Mouse (Mus musculus) adrenal gland, postnatal 14 days (tissue): ENCODE data around the gene Serpine1. TPM values are rescaled to one million over a fixed set of nuclear protein-coding genes. Genes with fewer than 3 reads are reported as not detected.
"Not testable (repeated sequence)": the region's sequence is repeated elsewhere in the genome, so short reads cannot be mapped to it uniquely, and the experiment has no call there.

Experiments
- DNase-seq: peaks from one replicate; pipeline ENCODE4 v3.0.0; 2021; ENCODE audit warnings: mixed read lengths
- long read RNA-seq, 2 experiments: library from polyadenylated mRNA; stranded (forward); transcript quantifications; one replicate each; pipeline ENCODE4 v2.0.0; 2021
- total RNA-seq: library from RNA; stranded (reverse); gene quantifications from 2 replicates; pipeline ENCODE4 v1.2.3, GENCODE M21; 2021

The Serpine1 gene
- total RNA-seq = 2.0 and 2.6 TPM in 2 replicates
- long read RNA-seq, experiment 1 = 0 reads
- long read RNA-seq, experiment 2, partial matches to known transcripts = 1 of 1 reads
- long read RNA-seq, experiment 2, other reads (novel, unspliced or antisense) = 0 of 1 reads

DNA sequence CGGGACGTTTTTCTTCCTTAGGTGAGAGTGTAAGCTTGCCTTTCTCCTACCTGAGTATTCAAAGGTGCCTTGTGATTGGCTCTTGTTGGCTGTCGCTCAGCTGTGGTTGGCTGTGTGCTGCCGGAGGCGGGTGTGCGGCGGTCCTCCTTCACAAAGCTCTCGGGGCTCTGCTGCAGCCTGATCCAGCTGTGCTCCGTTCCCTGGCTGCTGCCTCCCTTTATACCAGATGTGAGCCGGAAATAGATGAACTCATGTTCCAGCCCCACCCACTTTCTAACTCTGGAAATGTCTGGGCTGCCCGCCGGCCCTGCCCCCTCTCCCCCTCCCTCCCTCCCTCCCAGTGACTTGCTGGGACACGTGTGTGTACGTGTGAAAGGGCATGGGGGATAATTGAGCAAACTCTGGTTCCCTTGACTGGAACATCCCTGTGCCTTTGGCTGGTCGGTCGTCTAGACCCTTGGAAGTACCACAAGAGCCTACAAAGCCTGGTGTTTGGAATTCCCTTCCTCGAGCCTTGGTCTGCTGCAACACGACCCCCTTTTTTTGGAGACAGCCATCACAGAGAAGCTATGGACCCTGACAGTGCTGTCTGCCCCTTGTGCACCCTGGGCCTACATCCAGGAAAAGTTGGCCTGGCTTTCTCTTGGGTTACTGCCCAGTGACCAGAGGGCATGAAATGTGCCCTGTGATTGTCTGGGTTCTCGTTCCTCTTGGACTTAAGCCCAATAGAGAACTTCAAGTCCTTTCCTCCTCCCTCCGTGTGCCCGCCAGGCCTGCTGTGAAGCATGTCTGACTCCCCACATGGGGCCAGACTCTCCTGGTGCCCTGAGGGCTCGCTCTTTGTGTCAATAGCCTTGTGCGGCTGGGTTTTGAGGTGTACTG, at the start of gene Serpine1:
Gene Serpine1 (minus strand): TSS at position 190 of the 882 bp plus-strand sequence.
- DNase-seq = peak; percentile 83

DNA sequence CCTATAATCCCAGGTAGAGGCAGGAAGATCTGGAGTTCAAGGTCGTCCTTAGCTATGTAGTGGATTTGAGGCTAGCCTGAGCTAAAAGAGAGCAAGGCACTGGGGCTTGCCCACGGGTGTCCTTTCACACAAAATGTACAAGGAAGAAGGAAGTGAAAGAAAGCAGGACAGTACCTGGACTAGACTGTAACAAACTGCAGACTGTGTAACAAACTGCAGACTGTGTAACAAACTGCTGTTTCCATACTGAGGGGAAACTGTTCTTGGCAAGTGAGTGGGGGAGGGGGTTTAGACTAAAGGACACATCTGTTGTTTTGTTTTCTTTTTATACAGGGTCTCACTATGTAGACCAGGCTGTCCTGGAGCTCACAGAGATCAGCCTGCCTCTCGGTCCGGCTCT, 49.2 kb upstream of the Serpine1 start:
- DNase-seq = no peak

DNA sequence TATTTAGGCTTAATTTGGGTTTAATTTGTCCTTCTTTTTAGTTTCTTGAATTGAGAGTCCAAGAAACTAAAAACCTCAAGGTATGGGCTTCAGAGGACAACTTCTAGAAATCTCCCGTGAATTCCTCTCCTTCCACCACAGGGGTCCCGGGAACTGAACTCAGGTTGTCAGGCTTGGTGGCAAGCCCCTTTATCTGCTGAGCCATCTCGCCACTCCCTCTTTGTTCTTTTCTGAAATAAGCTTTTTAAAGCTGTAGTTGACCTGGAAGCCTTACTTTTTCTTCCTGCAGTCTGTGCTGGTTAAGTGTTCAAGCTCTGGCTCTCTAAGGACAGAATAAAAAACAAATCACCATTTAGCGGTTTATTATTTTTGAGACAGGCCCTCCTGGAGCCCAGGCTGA, 46.8 kb upstream of the Serpine1 start:
- no peak for DNase-seq

DNA sequence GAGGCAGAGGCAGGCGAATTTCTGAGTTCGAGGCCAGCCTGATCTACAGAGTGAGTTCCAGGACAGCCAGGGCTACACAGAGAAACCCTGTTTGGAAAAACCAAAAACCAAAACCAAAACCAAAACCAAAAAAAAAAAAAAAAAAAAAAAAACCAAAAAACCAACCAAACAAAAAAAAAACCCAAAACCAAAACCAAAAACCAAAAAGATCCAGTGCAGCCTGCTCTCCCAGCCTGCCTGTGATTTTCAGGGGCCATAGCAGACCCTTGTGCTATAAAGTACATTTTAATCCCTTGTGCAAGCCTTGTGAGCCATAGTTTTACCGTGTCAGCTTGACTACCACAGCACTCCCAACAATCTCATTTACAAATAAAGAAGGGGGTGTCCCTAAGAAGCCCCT, 45.9 kb upstream of the Serpine1 start:
- DNase-seq = not testable (repeated sequence)

GRCm38 (mm10) chr5:137116987-137117386, 44.9 kb upstream of the Serpine1 start:
- no peak for DNase-seq

DNA sequence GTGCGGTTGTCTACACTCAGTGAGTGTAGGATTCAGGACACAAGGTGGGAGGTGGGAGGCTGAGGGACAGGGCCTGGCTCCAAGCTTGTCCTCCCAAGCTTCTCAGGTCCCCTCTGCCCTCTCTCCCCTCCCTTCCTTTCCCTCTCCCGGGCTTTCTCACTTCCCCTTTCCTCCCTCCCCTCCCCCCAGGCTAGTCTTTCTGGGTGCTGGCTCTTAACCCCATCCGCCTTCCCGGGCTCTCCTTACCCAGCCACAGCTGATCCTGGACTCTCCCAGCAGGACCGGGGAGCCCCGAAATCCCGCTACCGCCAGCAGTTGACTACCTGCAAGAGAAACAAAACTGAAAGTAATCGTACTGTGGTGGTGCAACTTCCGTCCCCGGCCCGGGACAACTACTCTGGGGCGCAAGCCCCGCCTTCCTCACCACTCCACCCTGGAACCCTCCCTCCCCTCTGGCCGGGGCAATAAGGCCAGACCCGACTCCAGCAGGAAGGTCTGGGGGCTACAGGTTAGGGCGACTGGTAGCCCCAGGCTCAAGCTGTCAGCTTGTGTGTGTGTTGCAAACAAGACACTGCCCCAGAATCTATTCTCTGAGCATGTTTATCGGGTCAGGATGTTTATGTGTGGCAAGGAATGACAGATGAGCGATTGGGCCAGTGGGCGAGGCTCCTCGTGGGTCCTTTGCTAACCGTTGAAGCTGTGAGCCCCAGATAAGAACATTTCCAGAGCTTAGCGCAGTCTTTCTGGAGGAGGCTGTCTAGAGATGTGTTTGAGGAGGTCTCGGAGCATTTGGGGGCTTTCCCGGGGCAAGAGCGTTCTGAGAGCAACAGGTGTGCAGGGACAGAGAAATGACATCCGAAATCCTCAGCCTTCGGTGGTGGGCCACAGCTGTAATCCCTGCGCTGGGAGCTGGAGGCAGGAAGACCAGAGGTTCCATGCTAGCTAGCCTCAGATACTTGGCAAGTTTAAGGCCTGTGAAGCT, 44.1 kb upstream of the Serpine1 start, which contains the start of gene Trim56:
Gene Trim56 (minus strand): TSS at position 344 of the 982 bp plus-strand sequence.
- peak; percentile 90 for DNase-seq

DNA sequence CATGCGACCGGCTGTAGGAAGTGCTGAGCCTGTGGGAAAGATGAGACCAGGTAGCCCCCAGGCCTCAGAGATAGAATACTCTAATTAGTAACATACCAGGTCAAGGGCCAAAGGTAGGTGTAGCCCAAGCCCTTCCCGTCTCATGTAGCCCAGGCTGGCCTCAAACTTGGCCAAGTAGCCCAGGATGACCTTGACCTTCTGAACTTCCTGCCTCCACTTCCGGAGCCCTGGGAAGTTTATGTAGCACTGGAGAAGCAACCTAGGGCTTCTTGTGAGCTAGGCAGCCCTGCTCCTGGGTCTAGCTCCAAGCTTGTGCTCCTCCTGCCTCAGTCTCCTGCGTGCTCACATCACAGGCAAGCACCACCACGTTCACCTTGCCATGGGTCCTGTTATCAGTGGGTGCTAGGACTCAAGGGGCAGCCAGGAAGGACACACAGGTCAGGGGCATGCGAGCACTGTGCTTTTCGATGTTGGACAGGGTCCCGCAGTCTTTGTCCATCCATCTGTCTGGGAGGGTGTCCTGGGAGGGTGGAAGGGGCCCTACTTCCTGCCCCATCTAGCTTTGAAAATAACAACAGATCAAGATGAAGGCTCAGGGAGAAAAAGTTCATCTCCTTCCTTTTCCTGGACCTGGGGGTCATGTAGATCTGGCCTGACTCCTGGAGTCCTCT, 43.0 kb upstream of the Serpine1 start:
- DNase-seq = no peak

DNA sequence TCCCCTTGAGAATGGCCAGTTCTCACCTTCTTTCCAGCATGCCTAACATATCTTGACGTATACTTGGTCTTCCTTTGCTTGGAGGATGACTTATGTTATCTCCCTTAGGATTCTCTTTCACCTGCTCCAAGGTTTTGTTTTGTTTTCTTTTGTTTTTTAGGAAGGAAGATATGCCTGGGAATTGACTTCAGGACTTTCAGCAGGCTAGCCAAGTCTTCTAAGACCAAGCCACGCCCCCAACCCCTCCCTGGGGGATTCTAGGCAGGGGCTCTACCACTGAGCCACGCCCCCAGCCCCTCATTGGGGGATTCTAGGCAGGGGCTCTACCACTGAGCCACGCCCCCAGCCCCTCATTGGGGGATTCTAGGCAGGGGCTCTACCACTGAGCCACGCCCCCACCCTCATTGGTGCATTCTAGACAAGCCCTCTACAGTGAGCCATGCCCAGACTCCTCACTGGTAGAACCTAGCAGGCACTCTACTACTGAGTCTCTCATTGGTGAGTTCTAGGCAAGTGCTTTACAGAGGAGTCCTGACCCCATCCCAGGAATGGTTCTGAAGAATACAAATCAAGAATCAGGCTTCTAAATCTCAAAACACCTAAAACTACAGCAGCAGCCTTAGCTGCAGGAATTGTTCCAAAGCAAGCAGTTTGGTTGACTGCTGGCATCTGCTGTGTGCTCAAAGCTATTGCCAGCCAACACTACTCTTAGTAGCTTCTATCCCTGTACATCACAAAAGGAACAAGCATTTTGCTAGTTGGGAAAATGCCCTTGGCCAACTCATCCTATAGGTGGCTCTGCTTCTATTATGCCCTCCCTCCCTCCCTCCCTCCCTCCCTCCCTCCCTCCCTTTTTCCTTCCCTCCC, 39.7 kb upstream of the Serpine1 start:
- peak; percentile 32 for DNase-seq

DNA sequence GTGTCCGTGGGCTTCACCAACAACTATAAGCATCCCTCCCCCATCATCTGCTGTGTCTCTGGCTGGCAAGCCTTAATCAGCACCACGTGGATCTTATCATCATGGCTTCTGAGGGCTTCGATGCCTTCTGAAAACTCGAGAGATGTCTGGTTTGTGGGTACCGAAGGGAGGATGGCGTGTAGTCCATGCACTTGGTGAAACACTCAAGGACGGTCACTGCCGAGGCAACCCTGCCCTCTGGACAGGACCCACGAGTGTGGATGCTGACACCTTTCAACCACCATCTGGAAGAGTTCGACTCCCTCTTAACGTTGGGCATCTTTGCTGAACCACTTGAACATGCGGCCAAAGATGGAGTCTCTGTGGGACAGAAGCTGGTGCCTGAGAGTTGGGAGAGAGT, 38.8 kb upstream of the Serpine1 start:
- DNase-seq = no peak

GRCm38 (mm10) chr5:137109941-137110593, 38.0 kb upstream of the Serpine1 start:
- DNase-seq = no peak

- DNase-seq = no peak
Observed at GRCm38 (mm10) chr5:137108111-137108510, 36.0 kb upstream of the Serpine1 start.

DNA sequence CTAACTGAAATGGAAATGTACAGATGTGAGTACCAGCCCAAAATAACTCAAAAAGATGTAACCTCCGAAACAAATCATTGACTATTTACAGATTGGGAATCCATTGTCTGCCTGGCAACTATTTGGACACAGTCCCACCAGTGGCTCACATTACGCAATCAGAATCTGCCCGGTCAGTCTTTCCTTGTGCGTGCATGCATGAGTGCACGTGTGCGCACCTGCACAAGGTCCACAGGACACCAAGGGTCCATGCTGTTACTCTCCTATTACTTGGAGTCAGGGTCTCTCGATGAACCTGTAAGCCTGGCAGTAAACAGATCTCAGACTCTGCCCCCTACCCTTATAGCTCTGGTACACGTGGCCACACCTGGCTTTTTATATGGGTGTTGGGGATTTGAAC, 35.6 kb upstream of the Serpine1 start:
- DNase-seq = no peak

- peak; percentile 86 for DNase-seq
Observed at GRCm38 (mm10) chr5:137107024-137107423, 35.0 kb upstream of the Serpine1 start.

GRCm38 (mm10) chr5:137106434-137106833, 34.4 kb upstream of the Serpine1 start:
- no peak for DNase-seq

GRCm38 (mm10) chr5:137103969-137104368, 31.9 kb upstream of the Serpine1 start:
- no peak for DNase-seq

GRCm38 (mm10) chr5:137102575-137103522, 30.8 kb upstream of the Serpine1 start:
- peak; percentile 88 for DNase-seq

GRCm38 (mm10) chr5:137102078-137102477, 30.0 kb upstream of the Serpine1 start:
- DNase-seq = no peak

- no peak for DNase-seq
Observed at GRCm38 (mm10) chr5:137100660-137101059, 28.6 kb upstream of the Serpine1 start.

- no peak for DNase-seq
Observed at GRCm38 (mm10) chr5:137098418-137098817, 26.4 kb upstream of the Serpine1 start.
